Mouse (Mus musculus) embryo, embryonic 10.5 days (tissue): ENCODE measurements around the gene Adamts18.

Experiments
- DNase-seq: peaks from one replicate; pipeline ENCODE4 v3.0.0-alpha.2; 2015; ENCODE audit warnings: low spot score

Adamts18 gene

DNA sequence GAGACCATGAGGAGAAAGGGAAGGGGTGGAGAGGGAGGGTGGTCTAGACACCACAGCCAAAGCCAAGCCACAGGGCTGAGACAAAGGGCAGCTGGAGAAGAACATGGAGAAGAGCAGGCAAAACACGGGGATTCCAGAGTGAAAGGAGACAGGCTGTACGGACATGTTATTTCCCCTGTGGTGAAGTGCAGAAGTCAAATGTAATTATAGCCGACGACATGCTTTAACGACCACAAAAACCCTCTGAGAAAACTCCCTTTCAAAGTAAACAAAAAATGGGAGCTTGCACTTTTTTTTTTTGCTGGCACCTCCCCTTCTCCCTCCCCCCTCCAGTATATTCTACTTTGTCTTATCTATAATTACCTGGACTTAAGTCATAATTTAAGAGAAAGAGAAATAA, 92.7 kb downstream of the Adamts18 start:
- no peak for DNase-seq

DNA sequence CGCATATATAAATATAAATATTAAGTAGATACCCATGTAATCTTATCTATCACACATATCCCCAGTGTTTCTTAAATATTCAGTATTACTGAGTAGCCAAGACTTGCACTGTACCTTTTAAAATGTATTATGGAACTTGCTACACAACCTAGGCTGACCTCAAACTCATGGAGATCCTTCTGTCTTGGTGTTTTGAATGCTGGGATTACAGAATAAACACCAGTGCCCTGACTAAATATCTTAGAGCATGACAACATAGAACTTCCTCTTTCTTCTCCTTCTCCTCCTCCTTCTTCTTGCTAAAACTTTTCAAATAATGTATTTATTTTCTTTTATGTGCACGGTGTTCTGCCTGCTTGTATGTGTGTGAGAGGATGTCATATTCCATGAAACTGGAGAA, 95.4 kb downstream of the Adamts18 start:
- no peak for DNase-seq

DNA sequence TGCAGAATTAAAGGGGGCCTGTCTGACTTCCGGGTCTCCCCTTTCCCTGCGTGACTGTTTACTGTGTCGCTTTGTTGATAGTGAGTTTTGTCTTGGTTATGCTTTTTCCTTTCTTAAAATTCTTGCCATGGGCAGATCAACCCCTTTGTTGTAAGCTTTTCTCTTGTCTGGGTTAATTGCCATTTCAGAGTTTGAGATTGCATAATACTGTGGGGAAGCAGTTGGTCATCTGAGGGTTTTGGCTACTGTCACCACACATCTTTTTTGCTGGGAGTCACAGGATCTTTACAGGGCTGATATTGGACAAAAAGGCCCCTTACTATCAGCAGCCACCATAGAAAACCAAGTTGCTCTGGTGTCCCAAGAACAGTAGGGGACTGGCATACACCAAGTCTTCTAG, 96.2 kb downstream of the Adamts18 start:
- no peak for DNase-seq

DNA sequence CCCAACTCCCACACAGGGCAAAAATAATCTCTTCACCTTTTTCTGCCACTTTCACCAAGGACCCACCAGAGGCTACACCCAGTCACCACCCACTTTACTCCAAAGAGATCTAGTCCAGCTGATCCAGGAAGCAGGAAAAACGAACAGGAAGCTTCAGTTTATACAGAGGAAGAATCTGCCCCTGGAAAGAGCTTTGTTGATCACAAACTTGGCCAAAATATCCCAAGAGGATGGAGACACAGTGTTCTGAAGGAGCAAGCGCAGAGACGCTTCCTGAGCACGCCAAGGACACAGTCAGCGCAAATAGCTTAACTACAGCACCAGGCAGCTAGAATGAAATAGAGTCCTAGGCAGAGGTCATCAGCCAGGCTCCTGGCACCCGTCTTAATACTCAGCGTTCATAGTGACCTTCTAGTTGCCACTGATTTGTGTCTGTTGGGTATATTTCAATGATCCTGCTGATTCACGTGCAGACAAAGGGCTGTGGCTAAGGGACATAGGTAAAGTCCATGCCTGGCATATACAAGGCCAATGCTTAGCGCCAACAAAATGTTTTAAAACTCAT, 113.0 kb downstream of the Adamts18 start:
- DNase-seq = no peak

DNA sequence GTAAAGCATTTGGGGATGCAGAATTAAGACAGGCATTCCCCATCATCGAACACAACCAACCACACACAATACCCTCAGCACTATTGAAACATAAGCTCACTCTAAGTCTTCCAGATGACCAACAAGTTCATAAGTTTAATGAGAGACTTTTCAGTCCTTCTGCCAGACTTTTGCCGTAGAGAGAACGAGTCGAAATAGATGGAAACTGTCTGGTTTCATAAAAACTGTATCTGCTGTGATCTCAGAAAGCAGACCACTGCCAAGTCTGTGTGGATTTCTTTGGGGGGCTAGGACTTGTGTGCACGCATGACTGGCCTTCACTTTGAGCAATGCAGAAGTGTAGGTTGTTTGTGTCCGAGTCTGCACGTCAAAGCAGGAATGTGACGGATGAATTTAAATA, 123.2 kb downstream of the Adamts18 start:
- DNase-seq = no peak

DNA sequence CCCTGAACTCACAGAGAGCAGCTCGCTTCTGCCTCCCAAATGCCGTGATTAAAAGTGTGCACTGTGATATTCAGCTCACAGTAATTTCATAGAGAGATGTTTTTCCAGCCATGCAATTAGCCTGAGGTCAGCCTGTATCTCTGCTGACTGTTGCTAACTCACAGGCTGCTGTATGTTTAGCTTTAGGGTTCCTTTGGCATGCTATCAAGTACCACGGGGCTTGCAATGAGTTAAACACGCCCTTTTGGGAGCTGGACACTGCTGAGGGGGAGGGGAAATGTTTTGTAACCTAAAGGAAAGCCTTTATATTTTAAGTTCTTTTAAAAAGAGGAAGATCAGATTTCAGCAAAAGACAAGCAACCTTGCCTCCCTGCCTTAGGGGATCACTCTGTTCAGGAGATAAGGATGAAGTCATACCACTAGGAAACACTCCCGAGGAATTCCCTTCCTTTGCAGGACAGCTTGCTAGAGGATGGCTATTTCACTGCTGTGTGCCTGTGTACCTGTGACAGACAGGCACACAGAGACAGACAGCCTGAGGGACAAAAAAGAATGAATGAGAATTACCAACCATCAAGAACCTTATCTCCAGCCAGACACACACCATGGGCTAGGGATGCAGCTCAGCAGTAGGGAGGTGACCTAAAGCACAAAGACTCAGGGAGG, 124.5 kb downstream of the Adamts18 start:
- DNase-seq = peak; percentile 6

DNA sequence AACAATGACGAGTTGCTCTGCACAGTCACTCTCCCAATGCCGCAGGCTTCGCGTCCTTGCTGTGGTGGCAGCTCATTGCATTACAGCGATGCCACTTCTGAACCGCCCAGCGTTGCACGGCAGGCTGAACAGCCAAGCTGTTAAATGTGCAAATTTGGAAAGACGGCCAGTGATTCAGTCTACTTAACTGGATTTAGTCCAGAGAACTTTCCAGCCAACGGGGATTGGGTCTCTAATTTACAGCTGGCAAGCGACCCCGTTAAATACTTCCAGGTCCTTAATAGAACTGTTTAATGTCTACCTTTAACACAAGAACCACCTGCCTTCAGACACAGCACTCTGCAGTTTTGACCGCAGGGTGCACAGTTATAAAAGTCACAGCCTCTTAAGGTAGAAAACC, 127.1 kb downstream of the Adamts18 start:
- DNase-seq = no peak

DNA sequence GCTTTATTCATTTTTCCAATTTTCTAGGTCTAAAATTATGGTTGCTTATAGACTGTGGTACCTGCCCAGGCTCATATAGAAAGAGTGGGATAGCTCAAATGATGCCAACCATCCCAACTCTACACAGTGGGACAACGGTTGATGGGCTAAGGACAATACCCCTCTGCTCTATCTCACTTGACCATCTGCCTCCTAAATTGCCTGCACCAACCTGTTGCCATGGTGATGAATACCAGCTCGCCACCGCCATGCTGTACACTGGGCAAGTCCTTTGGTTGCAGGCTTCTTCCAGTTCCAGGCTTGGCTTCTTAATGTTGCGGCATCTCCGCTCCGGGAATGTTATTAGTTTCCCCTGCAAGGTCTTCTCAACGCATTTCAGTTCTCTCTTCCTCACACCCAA, 143.6 kb downstream of the Adamts18 start:
- no peak for DNase-seq

DNA sequence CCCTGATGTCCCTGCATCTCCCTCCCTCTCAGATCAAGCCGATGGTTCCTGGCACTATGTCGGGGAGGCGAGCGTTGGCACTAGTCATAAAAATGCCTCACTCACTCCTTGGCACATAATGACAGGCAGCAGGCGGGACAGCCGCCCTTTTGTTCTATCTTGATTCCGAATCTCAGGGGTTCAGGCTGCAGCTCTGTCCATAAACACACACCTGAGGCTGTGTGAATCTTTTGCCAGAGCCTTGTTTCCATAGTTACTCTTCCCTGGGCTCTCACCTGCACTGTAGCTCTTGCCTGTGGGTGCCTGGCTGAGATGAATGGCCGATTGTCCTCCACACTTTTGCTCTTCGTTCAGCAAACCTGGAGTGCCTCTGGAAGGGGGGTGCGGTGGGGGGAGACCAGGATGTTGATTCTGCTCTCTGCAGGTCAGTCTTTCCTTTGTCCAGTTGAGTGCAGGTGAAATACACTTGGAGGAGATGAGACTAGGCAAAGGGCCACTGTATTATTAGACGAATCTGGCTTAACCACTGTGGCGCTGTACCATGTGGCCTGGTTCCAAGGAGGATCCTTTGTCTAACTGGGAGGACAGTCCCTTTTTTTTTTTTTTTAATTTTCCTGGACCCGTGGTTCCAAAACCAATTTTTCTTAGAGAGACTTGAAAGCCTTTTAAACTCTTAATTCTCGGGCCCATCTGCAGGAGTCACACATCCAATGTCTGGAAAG, 156.8 kb downstream of the Adamts18 start:
- no peak for DNase-seq

DNA sequence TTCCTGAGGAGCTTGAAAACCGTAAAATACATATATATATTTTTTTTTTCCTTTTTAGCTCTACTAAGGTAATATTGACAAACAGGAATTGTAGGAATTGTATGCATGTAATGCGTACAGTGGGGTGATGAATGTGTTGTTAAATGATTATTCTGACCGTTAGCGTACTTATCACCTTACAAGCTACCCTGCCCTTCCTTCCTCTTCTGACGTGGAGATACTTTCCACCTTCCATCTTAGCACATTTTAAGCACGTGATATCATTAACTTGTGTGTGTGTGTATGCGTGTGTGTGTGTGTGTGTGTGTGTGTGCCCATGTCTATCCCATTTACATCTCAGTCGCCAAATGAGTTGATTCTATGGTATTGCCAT, 160.0 kb downstream of the Adamts18 start:
- no peak for DNase-seq

DNA sequence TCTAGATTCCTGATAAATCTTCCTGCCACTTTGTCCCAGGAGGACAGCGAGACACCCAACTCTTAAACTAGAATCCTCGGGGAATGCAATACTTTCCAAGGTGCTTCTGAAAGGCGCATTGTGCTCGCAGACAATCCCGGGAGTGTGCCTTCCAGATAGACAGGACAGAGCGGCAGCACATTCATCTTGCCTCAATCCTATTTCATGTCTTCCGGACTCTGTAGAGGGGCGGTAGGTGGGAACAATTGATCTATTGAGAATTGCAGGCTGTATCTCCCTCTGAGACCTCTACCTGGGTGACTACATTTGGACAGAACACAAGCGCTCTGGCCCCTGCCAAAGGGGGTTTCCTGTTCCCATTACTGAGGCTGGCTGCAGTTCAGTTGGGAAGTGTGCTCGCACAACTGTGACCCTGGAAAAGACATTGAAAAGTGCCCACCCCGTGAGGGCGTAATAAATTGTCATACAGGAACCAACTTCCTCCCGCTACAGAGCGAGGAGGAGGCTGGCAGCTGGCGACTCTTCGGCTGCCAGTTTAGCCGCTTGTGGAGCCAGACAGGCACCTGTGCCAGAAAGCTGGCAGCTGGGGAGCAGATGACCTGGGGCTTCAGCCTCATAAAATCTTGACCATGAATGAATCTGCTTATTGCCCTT, 160.5 kb downstream of the Adamts18 start:
- no peak for DNase-seq

DNA sequence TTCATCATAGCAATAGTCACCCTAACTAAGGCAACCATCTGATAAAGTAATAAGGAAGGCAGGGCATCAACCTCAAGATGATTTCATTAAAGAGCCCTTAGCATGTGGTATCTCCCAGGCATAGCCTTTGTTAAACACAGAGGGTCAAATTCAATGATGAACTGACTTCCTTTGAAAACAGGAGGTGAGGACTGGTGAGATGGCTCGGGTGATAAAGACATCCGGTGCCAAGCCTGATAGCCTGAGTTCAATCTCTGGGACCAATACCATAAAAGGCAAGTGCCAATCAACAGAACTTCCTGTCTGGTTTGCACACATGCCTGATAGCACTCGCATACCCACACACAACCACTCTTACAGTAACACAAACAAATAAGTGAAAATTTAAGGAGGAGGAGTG, 169.2 kb downstream of the Adamts18 start:
- no peak for DNase-seq

DNA sequence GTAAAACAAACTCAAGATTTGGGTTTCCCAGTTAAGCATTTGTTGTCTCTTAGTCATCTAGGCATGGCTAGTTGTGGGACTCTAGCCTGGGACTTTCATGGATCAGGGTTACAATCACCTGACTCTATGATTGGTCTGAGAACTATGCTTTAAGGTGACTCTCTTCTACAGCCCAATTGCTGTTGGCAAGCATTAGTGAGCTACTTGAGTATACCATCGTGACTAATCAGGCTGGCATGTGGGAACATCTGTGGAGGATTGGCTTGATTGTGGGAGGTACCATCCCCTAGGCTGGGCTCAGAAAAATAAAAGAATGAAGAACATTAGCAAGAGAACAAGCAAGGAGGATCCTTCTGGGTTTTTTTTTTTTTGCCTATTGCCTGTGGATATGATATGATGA, 171.7 kb downstream of the Adamts18 start:
- DNase-seq = no peak

DNA sequence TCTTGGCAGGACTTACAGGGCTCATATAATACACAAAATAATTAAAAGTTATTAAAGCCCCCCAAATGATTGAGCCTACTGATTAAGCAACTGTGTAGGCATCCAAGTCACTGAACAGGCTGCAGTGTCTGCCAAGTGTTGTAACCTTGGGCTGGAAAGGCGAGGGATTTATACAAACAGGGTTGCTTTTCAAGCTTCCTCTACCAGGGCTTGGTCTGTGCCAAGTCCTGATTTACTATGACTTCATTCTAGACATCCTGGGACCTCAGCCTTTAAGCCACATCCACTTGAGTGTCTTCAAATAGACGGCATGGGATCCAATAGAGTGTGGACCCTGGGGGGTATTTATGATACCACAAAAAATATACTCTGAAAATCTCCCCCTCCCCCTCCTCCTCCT, 173.3 kb downstream of the Adamts18 start:
- DNase-seq = no peak

DNA sequence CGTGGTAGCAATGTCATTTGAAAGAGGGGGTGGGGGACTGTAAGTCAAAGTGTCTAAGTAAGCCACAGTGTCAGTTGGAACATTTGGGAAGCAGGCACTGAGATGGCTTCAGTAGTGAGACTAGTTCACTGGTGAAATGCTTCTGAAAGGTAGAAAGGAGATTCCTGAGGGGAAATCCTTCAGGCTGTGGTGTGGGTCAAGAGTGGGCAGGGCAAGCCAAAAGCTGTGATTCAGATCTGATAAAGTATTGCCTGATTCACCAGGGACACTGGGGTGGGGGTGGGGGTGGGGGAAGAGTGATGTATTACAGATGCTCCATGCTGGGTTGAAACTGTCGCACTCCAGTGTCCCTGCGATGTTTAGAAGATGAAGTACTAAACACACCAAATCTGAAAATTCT, 173.9 kb downstream of the Adamts18 start:
- no peak for DNase-seq

DNA sequence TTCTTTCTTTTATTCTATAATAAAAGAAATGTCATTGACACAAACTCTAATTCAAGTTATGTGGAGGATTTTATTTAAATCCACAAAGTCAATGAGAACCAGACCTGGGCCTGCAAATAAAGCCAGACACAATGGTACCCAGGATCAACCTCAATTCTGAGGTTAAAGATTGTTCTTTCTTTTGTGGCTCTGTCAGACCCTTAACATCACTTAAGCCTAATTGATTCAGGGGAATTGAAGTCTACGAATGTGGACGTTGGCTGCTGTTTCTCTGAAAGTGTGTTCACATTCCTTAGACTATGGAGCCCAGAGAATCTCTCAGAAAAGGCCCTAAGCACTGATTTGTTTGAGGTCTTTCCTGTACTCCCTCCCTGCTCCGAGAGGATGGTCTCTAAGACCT, 175.2 kb downstream of the Adamts18 start:
- DNase-seq = no peak

DNA sequence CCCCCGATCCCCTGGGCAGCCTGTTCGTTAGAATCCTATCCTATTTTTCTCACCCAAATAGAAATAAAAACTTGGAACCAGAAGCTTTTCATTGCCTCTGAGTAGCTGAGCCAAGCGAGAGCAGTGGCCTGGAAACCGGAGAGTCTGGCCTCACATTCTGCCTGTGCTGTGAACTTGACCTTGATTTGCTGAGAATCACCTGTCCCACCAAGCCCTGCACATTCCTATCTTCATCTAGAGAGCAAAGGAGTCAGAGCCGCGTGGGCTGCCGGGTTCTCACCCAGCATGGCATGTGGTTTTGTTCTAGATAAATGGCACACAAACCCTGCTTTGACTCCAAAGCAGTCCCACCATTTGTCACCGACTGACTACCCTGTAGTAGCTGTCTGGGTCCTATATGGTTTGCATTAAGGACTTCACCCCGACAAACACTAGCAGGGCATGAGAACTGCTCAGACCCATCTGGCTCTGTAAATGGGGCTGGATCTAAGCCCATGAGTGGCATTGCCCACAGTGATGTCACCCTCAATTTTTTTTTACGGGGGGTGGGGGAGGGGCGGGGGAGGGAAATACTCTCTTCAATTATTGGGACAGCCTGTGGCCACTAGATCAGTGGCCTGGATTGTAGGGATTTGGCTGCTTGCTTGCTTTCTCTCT, 175.8 kb downstream of the Adamts18 start:
- DNase-seq = no peak

DNA sequence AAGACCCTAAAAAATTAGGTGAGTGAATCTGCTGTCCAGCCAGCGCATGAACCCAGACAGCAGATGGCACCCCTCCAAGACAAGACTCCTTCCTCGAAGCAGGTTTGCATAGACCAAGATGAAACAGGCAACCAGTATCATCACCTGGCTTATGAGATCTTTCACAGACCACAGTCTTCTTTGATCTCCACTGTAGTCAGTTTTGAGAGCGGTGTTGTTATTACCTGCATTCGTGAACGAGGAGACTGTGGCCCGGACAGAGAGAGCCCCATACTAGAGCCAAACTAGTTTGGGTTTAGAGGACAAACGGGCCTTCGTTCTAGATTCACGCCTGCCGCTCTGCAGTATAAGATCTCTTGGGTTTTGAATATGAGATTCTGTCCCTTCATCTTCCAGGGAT, 178.6 kb downstream of the Adamts18 start:
- no peak for DNase-seq

DNA sequence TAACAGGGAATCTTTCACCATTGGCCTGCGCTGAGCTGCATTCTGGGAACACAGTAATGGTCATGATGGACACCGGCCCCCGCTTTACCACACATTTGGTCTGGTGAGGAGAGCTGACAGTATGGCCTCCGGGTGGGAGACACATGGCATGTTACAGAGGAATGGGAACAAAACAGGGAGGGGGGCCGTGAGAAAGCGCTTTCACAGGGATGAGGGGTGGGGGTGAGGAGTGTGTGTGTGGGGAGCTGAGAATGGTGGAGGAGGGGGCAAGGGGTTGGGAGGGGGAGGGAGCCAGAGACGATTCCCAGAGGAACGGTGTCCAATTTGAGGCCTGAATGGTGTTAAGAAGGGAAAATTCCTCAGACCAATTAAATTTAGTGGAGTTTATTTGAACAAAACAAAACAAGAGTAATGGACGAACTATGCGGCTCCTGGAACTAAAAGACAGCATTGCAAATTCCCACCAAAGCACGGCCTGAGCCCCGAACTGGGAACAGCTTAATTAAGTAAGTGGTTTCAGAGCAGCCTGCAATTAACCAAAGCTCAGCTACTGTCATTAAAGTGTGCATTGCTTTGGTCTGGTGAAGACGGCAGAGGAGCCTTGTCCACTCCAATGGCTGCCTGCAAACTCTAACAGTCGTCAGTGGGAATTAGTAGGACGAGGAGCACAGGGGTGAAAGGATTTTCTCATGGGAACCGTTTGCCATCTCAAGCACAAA, 181.7 kb downstream of the Adamts18 start:
- no peak for DNase-seq

DNA sequence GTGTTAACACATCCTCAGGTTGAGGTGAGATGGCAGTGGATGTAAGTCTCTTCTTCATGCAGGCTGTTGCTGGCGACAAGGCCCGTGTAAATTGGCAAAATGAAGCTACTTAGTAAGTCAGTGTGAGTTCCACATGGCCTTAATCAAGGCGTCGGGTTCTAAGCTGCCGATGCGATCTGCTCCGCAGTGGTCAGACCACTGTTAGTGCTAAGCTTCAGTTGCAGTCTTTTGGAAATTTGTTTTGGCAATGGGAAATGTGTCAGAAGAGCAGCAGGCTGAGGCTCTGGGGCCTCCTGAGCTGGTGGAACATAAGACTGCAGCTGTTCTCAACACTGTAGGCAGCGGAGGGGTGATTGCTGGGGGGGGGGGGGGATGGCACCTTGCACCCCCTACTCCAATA, 182.6 kb downstream of the Adamts18 start:
- no peak for DNase-seq

DNA sequence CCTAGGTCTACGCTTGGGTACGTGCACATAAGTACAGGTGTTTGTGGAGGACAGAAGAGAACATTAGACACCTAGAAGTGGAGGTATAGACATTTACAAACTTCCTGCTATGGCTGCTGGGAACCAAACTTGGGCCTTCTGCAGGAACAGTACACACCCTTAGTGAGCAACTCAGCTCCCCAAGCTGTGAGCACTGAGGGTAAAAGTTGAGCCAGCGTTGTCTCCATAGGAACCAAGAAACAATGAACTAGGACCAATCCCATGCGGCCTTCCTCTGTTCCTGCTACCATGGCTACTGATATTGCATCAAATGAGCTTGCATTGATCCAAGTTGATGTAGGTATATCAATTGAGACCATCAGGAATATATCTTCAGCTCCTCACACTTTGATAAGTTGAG, 183.5 kb downstream of the Adamts18 start:
- DNase-seq = peak; percentile 32

DNA sequence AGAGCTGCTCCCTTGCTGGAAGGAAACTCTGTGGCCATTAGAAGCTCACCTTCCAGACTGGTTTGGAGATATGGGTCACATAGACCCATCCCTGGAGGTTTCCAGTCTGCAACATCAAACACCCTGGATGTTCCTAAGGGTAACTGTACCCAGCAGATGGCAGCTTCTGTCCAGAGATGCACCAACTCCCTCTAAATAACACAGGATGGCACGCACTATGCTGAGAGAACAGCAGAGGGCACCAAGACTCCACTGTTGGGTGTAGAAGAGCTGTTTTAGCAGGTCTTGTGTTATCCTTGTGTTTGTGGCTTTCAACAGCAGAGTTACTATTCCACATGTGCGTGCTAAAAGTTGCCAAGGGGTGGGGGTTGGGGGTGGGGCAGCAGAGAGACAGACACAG, 184.0 kb downstream of the Adamts18 start:
- DNase-seq = peak; percentile 94
